Mouse (Mus musculus): ENCODE measurements around the gene Gm9936.

Gm9936 gene

GRCm38 (mm10) chr5:114836886-114837285 lies 21.6 kb downstream of the Gm9936 start:
- peak; percentile 18 for DNase-seq

GRCm38 (mm10) chr5:114829740-114830139 lies 28.7 kb downstream of the Gm9936 start:
- DNase-seq: no peak

- DNase-seq: no peak
Measured at GRCm38 (mm10) chr5:114827427-114827826, 31.1 kb downstream of the Gm9936 start.

DNA sequence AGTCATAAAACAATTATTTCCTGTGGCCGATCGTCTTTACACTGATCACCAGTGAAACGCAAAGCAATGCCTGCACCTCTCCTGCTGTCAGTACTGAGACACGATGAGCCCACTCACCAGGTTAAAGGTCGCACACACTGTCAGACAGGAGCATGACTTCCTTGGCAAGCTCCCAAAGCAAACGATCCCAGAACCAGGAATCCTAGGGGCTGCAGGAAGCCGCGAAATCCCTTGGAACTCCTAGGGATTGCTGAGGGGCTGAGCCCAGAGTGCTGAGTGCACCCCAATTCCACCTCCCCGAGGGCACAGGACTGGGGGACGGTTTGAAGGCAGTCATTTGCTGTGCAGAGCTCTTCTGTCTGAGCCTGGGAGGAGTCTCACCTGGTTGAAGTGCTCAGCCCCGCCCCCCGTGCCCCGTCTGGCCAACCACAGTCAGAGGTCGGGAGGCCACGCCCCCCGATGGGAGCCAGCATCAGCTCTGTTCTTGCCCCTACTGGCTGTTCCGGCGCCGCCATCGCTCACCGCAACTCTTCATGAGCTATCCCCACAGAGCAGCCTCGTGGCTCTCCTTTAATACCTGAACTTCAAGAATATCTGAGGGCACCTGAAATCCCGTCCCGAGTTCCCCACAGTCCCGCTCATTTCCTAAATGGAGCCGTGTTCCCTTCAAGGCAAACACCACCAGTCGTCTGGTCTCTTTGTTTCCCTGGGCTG lies 32.3 kb downstream of the Gm9936 start:
- DNase-seq: peak; percentile 97

DNA sequence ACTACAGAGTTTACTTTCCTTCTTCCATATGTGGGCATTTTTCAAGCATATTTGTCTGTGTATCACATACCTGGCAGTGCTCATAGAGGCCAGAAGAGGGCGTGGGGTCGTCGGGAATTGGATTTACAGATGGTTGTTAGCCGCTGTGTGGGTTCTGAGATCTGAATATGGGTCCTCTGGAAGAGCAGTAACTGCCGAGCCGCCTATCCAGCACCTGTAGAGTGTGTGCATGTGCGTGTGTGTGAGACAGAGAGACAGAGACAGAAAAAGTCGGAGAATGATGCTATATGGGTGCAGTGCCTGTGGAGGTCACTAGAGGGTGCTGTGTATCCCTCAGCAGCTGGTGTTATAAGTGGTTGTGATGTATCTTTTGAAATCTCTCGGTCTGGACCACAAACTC lies 34.3 kb downstream of the Gm9936 start:
- peak; percentile 56 for DNase-seq

GRCm38 (mm10) chr5:114822796-114823688 lies 35.4 kb downstream of the Gm9936 start, which contains the start of gene 1500011B03Rik:
Gene 1500011B03Rik, minus strand, starts transcription at chr5:114823468.
- DNase-seq: peak; percentile 86

DNA sequence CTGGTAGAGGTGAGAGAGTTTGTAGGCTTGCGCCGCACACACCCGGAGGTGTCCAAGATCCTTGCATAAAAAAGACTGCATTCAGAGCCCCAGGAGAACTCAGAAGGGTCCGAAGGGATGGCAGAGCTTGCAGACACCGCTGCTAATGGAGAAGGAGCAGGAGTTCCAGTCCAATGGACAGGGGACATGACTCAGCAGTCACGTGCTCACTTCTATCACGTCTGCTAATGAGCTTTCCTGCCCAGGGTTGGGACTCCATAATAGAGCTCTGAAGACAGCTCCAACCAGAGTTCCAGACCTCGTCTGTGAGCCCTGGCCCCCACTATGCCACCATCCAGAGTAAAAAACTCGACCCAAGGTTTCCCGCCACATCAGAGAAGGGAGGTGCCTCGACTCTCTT lies 40.4 kb downstream of the Gm9936 start:
- DNase-seq: peak; percentile 57

GRCm38 (mm10) chr5:114816599-114816998 lies 41.9 kb downstream of the Gm9936 start:
- DNase-seq: no peak

DNA sequence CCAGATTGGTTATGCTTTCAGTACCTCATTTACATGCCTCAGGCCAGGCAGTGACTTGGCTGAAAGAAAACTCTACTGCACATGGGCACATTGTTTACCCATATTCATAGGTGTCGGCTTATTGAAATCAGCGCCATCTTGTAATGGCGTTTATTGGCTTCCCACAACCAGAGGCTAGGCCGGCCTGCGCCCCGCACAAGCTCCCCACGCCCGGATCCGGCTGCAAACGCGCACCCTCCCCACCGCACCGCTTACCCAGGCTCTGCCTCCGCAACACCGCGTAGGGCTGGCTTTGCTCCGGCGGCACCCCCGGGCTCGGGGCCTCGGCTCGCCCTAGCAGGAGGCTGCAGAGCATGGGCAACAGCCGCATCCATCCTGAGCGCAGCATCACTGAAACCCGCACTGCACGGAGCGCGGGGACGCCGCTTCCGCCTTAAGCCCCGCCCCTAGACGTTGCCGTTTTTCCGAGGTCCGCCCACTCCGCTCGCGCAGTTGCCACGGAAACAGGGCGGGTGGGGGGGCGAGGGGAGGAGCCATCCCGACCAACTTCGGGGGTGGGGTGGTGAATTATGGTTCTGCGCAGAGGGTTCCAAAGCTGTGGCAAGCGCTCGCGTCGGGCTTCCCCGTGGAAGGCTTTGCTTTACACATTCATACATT lies 44.8 kb downstream of the Gm9936 start:
- DNase-seq: peak; percentile 89

- DNase-seq: no peak
Measured at GRCm38 (mm10) chr5:114809826-114810225, 48.7 kb downstream of the Gm9936 start.

- DNase-seq: no peak
Measured at GRCm38 (mm10) chr5:114809181-114809756, 49.2 kb downstream of the Gm9936 start.

- DNase-seq: peak; percentile 65
Measured at GRCm38 (mm10) chr5:114808385-114808784, 50.1 kb downstream of the Gm9936 start.

DNA sequence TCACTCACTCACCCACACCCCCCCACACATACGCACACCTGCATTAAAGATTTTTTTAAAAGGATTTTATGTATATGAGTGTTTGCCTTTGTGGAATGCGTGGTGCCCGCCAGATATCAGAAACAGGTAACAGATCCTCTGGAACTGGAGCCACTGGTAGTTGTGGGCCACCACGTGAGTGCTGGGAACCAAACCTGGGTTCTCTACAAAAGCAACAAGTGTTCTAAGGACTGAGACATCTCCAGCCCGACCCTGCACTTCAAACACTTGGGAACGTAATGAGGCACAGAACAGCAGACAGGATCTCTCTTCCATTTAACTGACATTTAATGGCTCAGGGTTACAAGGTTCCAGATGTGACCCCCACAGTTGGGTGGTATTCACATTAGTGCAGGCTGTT lies 50.6 kb downstream of the Gm9936 start:
- DNase-seq: no peak

- DNase-seq: peak; percentile 73
Measured at GRCm38 (mm10) chr5:114807468-114807867, 51.0 kb downstream of the Gm9936 start.

GRCm38 (mm10) chr5:114807063-114807462 lies 51.4 kb downstream of the Gm9936 start:
- peak; percentile 52 for DNase-seq

DNA sequence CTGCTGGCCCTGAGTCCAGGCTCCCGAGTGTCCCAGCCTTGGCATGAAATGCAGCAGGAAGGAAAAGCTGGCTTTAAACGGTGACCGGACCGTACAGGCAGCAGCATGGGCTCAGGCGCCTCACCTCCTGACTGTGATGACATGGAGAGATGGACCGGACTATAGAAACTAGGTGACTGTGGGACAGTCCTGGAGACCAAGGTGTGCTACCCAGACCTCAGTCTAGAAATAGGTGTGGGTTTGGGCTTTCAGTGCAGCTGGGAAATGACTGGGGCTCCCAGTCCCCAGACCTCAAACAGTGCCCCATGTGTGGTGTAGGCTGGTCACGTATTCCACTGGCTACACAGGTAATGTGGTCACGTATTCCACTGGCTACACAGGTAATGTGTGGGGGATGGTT lies 51.8 kb downstream of the Gm9936 start:
- no peak for DNase-seq

Data from liver (tissue).